Mouse (Mus musculus): ENCODE measurements at regions not wholly inside any gene's neighbourhood (a gene's known extent, or its start where the extent isn't known, plus 50 kb on each side); places are given as distances from the start of the nearest gene placed in this dataset.
"Not testable (repeated sequence)": the region's sequence is repeated elsewhere in the genome, so short reads cannot be mapped to it uniquely, and the experiment has no call there.

- ATAC-seq (ENCODE audit: insufficient number of reproducible peaks, low FRiP score, low TSS enrichment): no peak
These were observed 174.3 kb upstream of the Plxna2 start for GRCm38 (mm10) chr1:194443681-194444080.

GRCm38 (mm10) chr1:194437301-194437700 lies 180.7 kb upstream of the Plxna2 start:
- no peak for ATAC-seq (ENCODE audit: insufficient number of reproducible peaks, low FRiP score, low TSS enrichment)

- no peak for ATAC-seq (ENCODE audit: insufficient number of reproducible peaks, low FRiP score, low TSS enrichment)
These were observed 183.0 kb upstream of the Plxna2 start for GRCm38 (mm10) chr1:194435060-194435459.

- ATAC-seq (ENCODE audit: insufficient number of reproducible peaks, low FRiP score, low TSS enrichment): no peak
These were observed 189.4 kb upstream of the Plxna2 start for GRCm38 (mm10) chr1:194428586-194428985.

GRCm38 (mm10) chr1:194426293-194426692 lies 191.7 kb upstream of the Plxna2 start:
- ATAC-seq (ENCODE audit: insufficient number of reproducible peaks, low FRiP score, low TSS enrichment): no peak

GRCm38 (mm10) chr1:194424201-194424600 lies 193.8 kb upstream of the Plxna2 start:
- ATAC-seq (ENCODE audit: insufficient number of reproducible peaks, low FRiP score, low TSS enrichment): no peak

- ATAC-seq (ENCODE audit: insufficient number of reproducible peaks, low FRiP score, low TSS enrichment): no peak
These were observed 205.8 kb upstream of the Plxna2 start for GRCm38 (mm10) chr1:194412193-194412592.

- no peak for ATAC-seq (ENCODE audit: insufficient number of reproducible peaks, low FRiP score, low TSS enrichment)
These were observed 206.2 kb upstream of the Plxna2 start for GRCm38 (mm10) chr1:194411788-194412187.

GRCm38 (mm10) chr1:194399281-194399680 lies 218.7 kb upstream of the Plxna2 start:
- ATAC-seq (ENCODE audit: insufficient number of reproducible peaks, low FRiP score, low TSS enrichment): no peak

GRCm38 (mm10) chr1:194396754-194397460 lies 221.1 kb upstream of the Plxna2 start:
- ATAC-seq (ENCODE audit: insufficient number of reproducible peaks, low FRiP score, low TSS enrichment): no peak

- no peak for ATAC-seq (ENCODE audit: insufficient number of reproducible peaks, low FRiP score, low TSS enrichment)
These were observed 224.3 kb upstream of the Plxna2 start for GRCm38 (mm10) chr1:194393720-194394119.

- no peak for ATAC-seq (ENCODE audit: insufficient number of reproducible peaks, low FRiP score, low TSS enrichment)
These were observed 227.8 kb upstream of the Plxna2 start for GRCm38 (mm10) chr1:194390202-194390601.

GRCm38 (mm10) chr1:194378135-194378534 lies 239.9 kb upstream of the Plxna2 start:
- ATAC-seq (ENCODE audit: insufficient number of reproducible peaks, low FRiP score, low TSS enrichment): no peak

GRCm38 (mm10) chr1:194373511-194373910 lies 244.5 kb upstream of the Plxna2 start:
- ATAC-seq (ENCODE audit: insufficient number of reproducible peaks, low FRiP score, low TSS enrichment): not testable (repeated sequence)

GRCm38 (mm10) chr1:194363917-194364316 lies 254.1 kb upstream of the Plxna2 start:
- ATAC-seq (ENCODE audit: insufficient number of reproducible peaks, low FRiP score, low TSS enrichment): no peak

- no peak for ATAC-seq (ENCODE audit: insufficient number of reproducible peaks, low FRiP score, low TSS enrichment)
These were observed 254.8 kb upstream of the Plxna2 start for GRCm38 (mm10) chr1:194363129-194363768.

- no peak for ATAC-seq (ENCODE audit: insufficient number of reproducible peaks, low FRiP score, low TSS enrichment)
These were observed 255.7 kb upstream of the Plxna2 start for GRCm38 (mm10) chr1:194362298-194362697.

- no peak for ATAC-seq (ENCODE audit: insufficient number of reproducible peaks, low FRiP score, low TSS enrichment)
These were observed 256.7 kb upstream of the Plxna2 start for GRCm38 (mm10) chr1:194361316-194361715.

GRCm38 (mm10) chr1:194354332-194355120 lies 263.5 kb upstream of the Plxna2 start:
- ATAC-seq (ENCODE audit: insufficient number of reproducible peaks, low FRiP score, low TSS enrichment): no peak

- ATAC-seq (ENCODE audit: insufficient number of reproducible peaks, low FRiP score, low TSS enrichment): no peak
These were observed 272.5 kb upstream of the Plxna2 start for GRCm38 (mm10) chr1:194345304-194346033.

GRCm38 (mm10) chr1:194342568-194342967 lies 275.4 kb upstream of the Plxna2 start:
- no peak for ATAC-seq (ENCODE audit: insufficient number of reproducible peaks, low FRiP score, low TSS enrichment)
